Mouse (Mus musculus) MEL (cell line): ENCODE measurements around the gene Slc22a17. TPM values are rescaled to one million over a fixed set of nuclear protein-coding genes. Genes with fewer than 3 reads are reported as not detected.

Experiments used
- DNase-seq: peaks from one replicate; pipeline ENCODE4 v3.0.0; 2011; ENCODE audit warnings: low read depth, low spot score
- H3K27ac ChIP-seq: 2 replicates; pipeline ENCODE4 v1.5.1; 2012; ENCODE audit warnings: low read depth, mild to moderate bottlenecking, control low read depth, low read length, moderate library complexity; ENCODE audit not compliant: control insufficient read depth
- H3K27me3 ChIP-seq, 2 experiments: fragments of 150-350 bp in 1 of 2; sonication (generic) in 1 of 2; 2 replicates each; pipeline ENCODE4 v1.6.1; 2012; ENCODE audit warnings: low read length in 2 of 2, mild to moderate bottlenecking in 2 of 2, improper control_type of control experiment in 1 of 2, moderate library complexity in 1 of 2; ENCODE audit not compliant: insufficient read depth in 2 of 2, control insufficient read depth in 1 of 2
- H3K36me3 ChIP-seq, 2 experiments: 2 replicates each; pipeline ENCODE4 v1.6.1; 2012 to 2014; ENCODE audit warnings: low read length in 2 of 2, improper control_type of control experiment in 1 of 2, inconsistent platforms in 1 of 2, mild to moderate bottlenecking in 1 of 2; ENCODE audit not compliant: insufficient read depth in 2 of 2, control insufficient read depth in 1 of 2
- H3K4me1 ChIP-seq, 2 experiments: fragments of 150-350 bp in 1 of 2; sonication (generic) in 1 of 2; 2 replicates each; pipeline ENCODE4 v1.6.1; 2012; ENCODE audit warnings: low read length in 2 of 2, improper control_type of control experiment in 1 of 2, mild to moderate bottlenecking in 1 of 2; ENCODE audit not compliant: insufficient read depth in 2 of 2, control insufficient read depth in 1 of 2
- H3K4me3 ChIP-seq, 2 experiments: fragments of 150-350 bp in 1 of 2; sonication (generic) in 1 of 2; 2 replicates each; pipeline ENCODE4 v1.5.1; 2012; ENCODE audit warnings: low read depth in 2 of 2, low read length in 2 of 2, mild to moderate bottlenecking in 2 of 2, moderate library complexity in 2 of 2, control low read depth in 1 of 2, improper control_type of control experiment in 1 of 2; ENCODE audit not compliant: control insufficient read depth in 1 of 2, insufficient read depth in 1 of 2
- H3K79me2 ChIP-seq: 2 replicates; pipeline ENCODE4 v1.6.1; 2012; ENCODE audit warnings: mild to moderate bottlenecking, low read length, moderate library complexity; ENCODE audit not compliant: control insufficient read depth, poor library complexity, insufficient read depth
- H3K9ac ChIP-seq: 2 replicates; pipeline ENCODE4 v1.6.1; 2012; ENCODE audit warnings: low read depth, mild to moderate bottlenecking, control low read depth, low read length, moderate library complexity; ENCODE audit not compliant: control insufficient read depth, poor library complexity, severe bottlenecking
- H3K9me3 ChIP-seq: fragments of 150-350 bp; sonication (generic); replicated peaks from 2 replicates; pipeline ENCODE4 v1.6.1; 2012; ENCODE audit warnings: mild to moderate bottlenecking, low read length, improper control_type of control experiment, moderate library complexity; ENCODE audit not compliant: insufficient read depth
- CTCF ChIP-seq, 3 experiments: IDR thresholded peaks in 2 of 3; conservative IDR thresholded peaks in 1 of 3; 2 replicates each; pipeline ENCODE4 v1.5.1; 2011 to 2012; ENCODE audit warnings: low read length in 3 of 3, low read depth in 2 of 3, mild to moderate bottlenecking in 2 of 3, improper control_type of control experiment in 1 of 3, inconsistent platforms in 1 of 3, mixed read lengths in 1 of 3, moderate library complexity in 1 of 3; ENCODE audit not compliant: control insufficient read depth in 1 of 3, insufficient read depth in 1 of 3, poor library complexity in 1 of 3, severe bottlenecking in 1 of 3
- E2F4 ChIP-seq: IDR thresholded peaks from 2 replicates; pipeline ENCODE4 v1.6.1; 2011; ENCODE audit warnings: low read depth, low read length, improper control_type of control experiment, borderline replicate concordance
- EP300 ChIP-seq, 2 experiments: IDR thresholded peaks; 2 replicates each; pipeline ENCODE4 v1.6.1; 2011; ENCODE audit warnings: improper control_type of control experiment in 2 of 2, low read length in 2 of 2, low read depth in 1 of 2, mild to moderate bottlenecking in 1 of 2
- JUND ChIP-seq: IDR thresholded peaks from 2 replicates; pipeline ENCODE4 v1.6.1; 2011; ENCODE audit warnings: low read depth, mild to moderate bottlenecking, improper control_type of control experiment, low read length
- KAT2A ChIP-seq: conservative IDR thresholded peaks from 2 replicates; pipeline ENCODE4 v1.6.1; 2012; ENCODE audit warnings: low read depth, low read length, improper control_type of control experiment, inconsistent platforms
- MAFK ChIP-seq: IDR thresholded peaks from 2 replicates; pipeline ENCODE4 v1.6.1; 2011; ENCODE audit warnings: low read depth, mild to moderate bottlenecking, low read length, improper control_type of control experiment, borderline replicate concordance
- MAX ChIP-seq: IDR thresholded peaks from 2 replicates; pipeline ENCODE4 v1.6.1; 2011; ENCODE audit warnings: low read length, improper control_type of control experiment
- MEF2A ChIP-seq: IDR thresholded peaks from 2 replicates; pipeline ENCODE4 v1.6.1; 2014; ENCODE audit warnings: low read depth, mild to moderate bottlenecking, inconsistent platforms, low read length, improper control_type of control experiment; ENCODE audit not compliant: poor library complexity, insufficient replicate concordance, severe bottlenecking; ENCODE audit errors: extremely low read depth
- MXI1 ChIP-seq: IDR thresholded peaks from 2 replicates; pipeline ENCODE4 v1.6.1; 2011; ENCODE audit warnings: mild to moderate bottlenecking, low read depth, low read length, improper control_type of control experiment
- NRF1 ChIP-seq: IDR thresholded peaks from 2 replicates; pipeline ENCODE4 v1.6.1; 2014; ENCODE audit warnings: low read depth, mild to moderate bottlenecking, inconsistent platforms, low read length, improper control_type of control experiment, moderate library complexity; ENCODE audit not compliant: poor library complexity, insufficient read depth, severe bottlenecking
- POLR2AphosphoS2 ChIP-seq: IDR thresholded peaks from 2 replicates; pipeline ENCODE4 v1.6.1; 2011; ENCODE audit warnings: low read length, improper control_type of control experiment
- SIN3A ChIP-seq: IDR thresholded peaks from 2 replicates; pipeline ENCODE4 v1.6.1; 2012; ENCODE audit warnings: low read length, improper control_type of control experiment, inconsistent platforms
- SMC3 ChIP-seq: IDR thresholded peaks from 2 replicates; pipeline ENCODE4 v1.6.1; 2011; ENCODE audit warnings: low read depth, low read length, improper control_type of control experiment
- USF1 ChIP-seq: IDR thresholded peaks from 2 replicates; pipeline ENCODE4 v1.6.1; 2014; ENCODE audit warnings: low read depth, mild to moderate bottlenecking, inconsistent platforms, low read length, improper control_type of control experiment, moderate library complexity
- ZMIZ1 ChIP-seq: IDR thresholded peaks from 2 replicates; pipeline ENCODE4 v1.6.1; 2012; ENCODE audit warnings: low read depth, mild to moderate bottlenecking, inconsistent platforms, low read length, improper control_type of control experiment, moderate library complexity
- polyA plus RNA-seq, 2 experiments: library from polyadenylated mRNA; stranded (reverse) in 1 of 2; unstranded in 1 of 2; fragments of >175 nt in 1 of 2; fragments of >200 nt in 1 of 2; gene quantifications; 2 replicates each; pipeline versions ENCODE4 v1.2.1 to v1.2.4; 2012; ENCODE audit warnings: low replicate concordance in 2 of 2, low read depth in 1 of 2; ENCODE audit not compliant: insufficient read length in 2 of 2, insufficient read depth in 1 of 2, missing spikeins in 1 of 2
- total RNA-seq: library from RNA; depleted of rRNA; stranded (reverse); fragments of 300-350 nt; gene quantifications from 2 replicates; pipeline ENCODE4 v1.2.3, GENCODE M21; 2012

The Slc22a17 gene
- total and polyA plus RNA-seq, 3 experiments, result 0.31 to 1.1 TPM; not detected in 1

DNA sequence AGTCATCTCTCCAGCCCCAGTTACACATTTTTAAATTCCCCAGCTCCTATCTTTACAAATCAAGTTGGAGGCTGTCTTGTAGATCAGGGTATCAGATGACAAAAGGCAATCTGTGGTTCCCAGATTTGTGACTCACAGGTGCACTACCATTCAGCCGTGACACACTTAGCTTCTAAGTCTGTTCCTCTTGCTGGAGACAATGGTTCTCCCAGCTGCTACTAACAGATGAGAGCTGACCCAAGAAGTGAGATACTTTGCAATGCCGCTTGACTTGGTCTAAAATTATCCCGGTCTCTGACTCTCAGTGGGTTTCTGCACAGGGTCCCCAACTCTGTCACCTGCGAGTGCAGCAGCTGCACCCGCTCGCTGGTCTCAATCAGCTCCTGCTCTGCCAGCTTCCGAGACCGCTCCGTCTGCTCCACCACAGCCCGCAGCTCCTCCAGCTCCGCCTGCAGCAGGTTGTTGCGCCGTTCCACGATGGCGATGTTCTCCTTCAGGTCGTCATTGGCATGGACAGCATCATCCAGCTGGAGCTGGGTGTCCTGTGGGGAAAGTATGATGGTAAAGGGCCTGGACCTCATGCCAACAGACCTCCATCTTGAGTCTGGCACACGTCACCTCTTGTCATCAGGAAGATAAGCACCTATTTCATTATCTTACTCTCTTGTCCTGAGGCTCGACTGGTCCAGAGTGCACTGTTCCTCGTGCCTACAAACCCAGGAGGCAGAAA lies 33.2 kb upstream of the Slc22a17 start:
- H3K27me3 ChIP-seq, result no peaks in the 10 kb centered on the region; a peak in 3 of 4 replicates
- H3K79me2 ChIP-seq, result no peaks in the 10 kb centered on the region
- no peaks in the 10 kb centered on the region for H3K9me3 ChIP-seq
- TF ChIP-seq JUND (no peak), MAX (no peak), CTCF (IDR thresholded peaks at IDR 0.05 in 2 of 3, conservative IDR thresholded peaks at IDR 0.05 in 1 of 3; ENCODE audit: control insufficient read depth in 1 of 3, insufficient read depth in 1 of 3, low read depth in 2 of 3, low read length in 3 of 3, poor library complexity in 1 of 3, severe bottlenecking in 1 of 3) (no peak), USF1 (no peak), MAFK (no peak), MEF2A (no peak), KAT2A (no peak), SIN3A (no peak), E2F4 (no peak), POLR2AphosphoS2 (no peak), EP300 (IDR thresholded peaks at IDR 0.05; ENCODE audit: low read depth in 1 of 2, low read length in 2 of 2) (no peak), SMC3 (no peak), ZMIZ1 (no peak), NRF1 (no peak), MXI1 (no peak)
- DNase-seq, result no peak
- no peaks in the 10 kb centered on the region for H3K36me3 ChIP-seq
- no peak overlapping the region for H3K9ac ChIP-seq
- no peak overlapping the region for H3K27ac ChIP-seq
- H3K4me1 ChIP-seq, result no peaks in the 10 kb centered on the region
- H3K4me3 ChIP-seq, result no peak overlapping the region

DNA sequence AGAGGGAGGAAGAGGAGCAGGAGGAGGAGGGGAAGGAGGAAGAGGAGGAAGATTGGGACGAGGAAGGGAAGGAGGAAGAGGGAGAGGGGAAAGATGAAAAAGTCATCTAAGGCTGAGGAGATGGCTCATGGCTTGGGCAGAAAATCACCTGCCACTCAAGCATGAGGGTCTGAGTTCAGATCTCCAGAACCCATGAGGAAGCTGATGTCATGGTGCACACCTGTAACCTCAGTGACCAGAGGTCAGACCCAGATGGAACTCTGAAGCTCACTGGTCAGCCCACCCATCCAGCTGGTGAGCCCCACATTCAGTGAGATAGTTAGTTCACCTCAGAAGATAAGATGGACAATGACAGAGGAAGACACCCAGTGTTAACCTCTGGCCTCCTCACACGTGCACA lies 32.0 kb upstream of the Slc22a17 start:
- no peak for DNase-seq
- H3K9me3 ChIP-seq, result no peaks in the 10 kb centered on the region
- H3K27me3 ChIP-seq, result no peaks in the 10 kb centered on the region; a peak in 2 of 4 replicates
- no peaks in the 10 kb centered on the region for H3K79me2 ChIP-seq
- H3K27ac ChIP-seq, result no peak overlapping the region
- no peaks in the 10 kb centered on the region for H3K36me3 ChIP-seq
- TF ChIP-seq ZMIZ1 (no peak), JUND (no peak)
- no peak overlapping the region for H3K9ac ChIP-seq
- H3K4me1 ChIP-seq, result no peaks in the 10 kb centered on the region
- H3K4me3 ChIP-seq, result no peak overlapping the region
